Mouse (Mus musculus) gastrocnemius, adult 18-20 months (tissue): Measurements from ENCODE around the gene Hsp90ab1. TPM values are rescaled to one million over a fixed set of nuclear protein-coding genes. Genes with fewer than 3 reads are reported as not detected.

Source experiments
- DNase-seq: peaks from one replicate; pipeline ENCODE4 v3.0.0; 2021; ENCODE audit warnings: low spot score
- long read RNA-seq, 2 experiments: library from polyadenylated mRNA; stranded (forward); transcript quantifications; one replicate each; pipeline ENCODE4 v2.0.0; 2021
- total RNA-seq, 2 experiments: library from RNA; stranded (reverse); gene quantifications; 2 replicates each; pipeline ENCODE4 v1.2.3; 2021

Gene Hsp90ab1
- 1,000 to 10,000 TPM; 1,074 to 1,224 TPM for total RNA-seq
- long read RNA-seq, experiment 1, transcript Hsp90ab1-201 (11 exons, 2,520 nt), result major isoform, 1,477 of 1,648 reads
- long read RNA-seq, experiment 1, partial matches to known transcripts, result 144 of 1,648 reads
- long read RNA-seq, experiment 1, other reads (novel, unspliced or antisense), result 27 of 1,648 reads
- long read RNA-seq, experiment 2, transcript Hsp90ab1-201 (11 exons, 2,520 nt), result major isoform, 1,038 of 1,237 reads
- long read RNA-seq, experiment 2, partial matches to known transcripts, result 178 of 1,237 reads
- long read RNA-seq, experiment 2, other reads (novel, unspliced or antisense), result 21 of 1,237 reads

- peak; percentile 99 for DNase-seq
Observed at GRCm38 (mm10) chr17:45573087-45573779, at the start of gene Hsp90ab1. Hsp90ab1 (minus strand) TSS chr17:45573271.

- no peak for DNase-seq
Observed at GRCm38 (mm10) chr17:45619386-45620256, 46.5 kb upstream of the Hsp90ab1 start.

- DNase-seq, result peak; percentile 60
Observed at GRCm38 (mm10) chr17:45618941-45619385, 45.9 kb upstream of the Hsp90ab1 start.

- no peak for DNase-seq
Observed at GRCm38 (mm10) chr17:45617655-45618054, 44.6 kb upstream of the Hsp90ab1 start.

- DNase-seq, result no peak
Observed at GRCm38 (mm10) chr17:45616679-45617078, 43.6 kb upstream of the Hsp90ab1 start.

- no peak for DNase-seq
Observed at GRCm38 (mm10) chr17:45616046-45616650, 43.1 kb upstream of the Hsp90ab1 start.

- DNase-seq, result no peak
Observed at GRCm38 (mm10) chr17:45612921-45613320, 39.9 kb upstream of the Hsp90ab1 start.

GRCm38 (mm10) chr17:45612008-45612407 lies 38.9 kb upstream of the Hsp90ab1 start:
- DNase-seq, result no peak

GRCm38 (mm10) chr17:45610144-45610866 lies 37.2 kb upstream of the Hsp90ab1 start:
- DNase-seq, result peak; percentile 59

GRCm38 (mm10) chr17:45608396-45608795 lies 35.3 kb upstream of the Hsp90ab1 start:
- DNase-seq, result no peak

- no peak for DNase-seq
Observed at GRCm38 (mm10) chr17:45606992-45607879, 34.2 kb upstream of the Hsp90ab1 start.

GRCm38 (mm10) chr17:45602984-45603383 lies 29.9 kb upstream of the Hsp90ab1 start:
- no peak for DNase-seq

GRCm38 (mm10) chr17:45601877-45602304 lies 28.8 kb upstream of the Hsp90ab1 start, which contains the start of gene Mymx:
Mymx (minus strand) TSS chr17:45602102.
- DNase-seq, result no peak

- DNase-seq, result no peak
Observed at GRCm38 (mm10) chr17:45601325-45601724, 28.3 kb upstream of the Hsp90ab1 start.

- no peak for DNase-seq
Observed at GRCm38 (mm10) chr17:45600267-45600666, 27.2 kb upstream of the Hsp90ab1 start.

GRCm38 (mm10) chr17:45599446-45600242 lies 26.6 kb upstream of the Hsp90ab1 start, which contains the start of gene Slc29a1:
Slc29a1 (minus strand) TSS chr17:45599606.
- DNase-seq, result peak; percentile 76

GRCm38 (mm10) chr17:45598891-45599290 lies 25.8 kb upstream of the Hsp90ab1 start:
- DNase-seq, result no peak

GRCm38 (mm10) chr17:45598376-45598775 lies 25.3 kb upstream of the Hsp90ab1 start:
- DNase-seq, result no peak

- peak; percentile 62 for DNase-seq
Observed at GRCm38 (mm10) chr17:45597787-45598186, 24.7 kb upstream of the Hsp90ab1 start.
